Mouse (Mus musculus) megakaryocyte, embryonic 14.5 days (primary cell): ENCODE data around the gene Zc3h12a.

Experiments used
- FLI1 ChIP-seq: IDR thresholded peaks from 2 replicates; pipeline ENCODE4 v1.6.1; 2012; ENCODE audit warnings: low read length, inconsistent platforms, mixed read lengths
- GATA1 ChIP-seq: IDR thresholded peaks from 3 replicates; pipeline ENCODE4 v1.6.1; 2012; ENCODE audit warnings: mixed read lengths, low read length, inconsistent platforms, borderline replicate concordance

DNA sequence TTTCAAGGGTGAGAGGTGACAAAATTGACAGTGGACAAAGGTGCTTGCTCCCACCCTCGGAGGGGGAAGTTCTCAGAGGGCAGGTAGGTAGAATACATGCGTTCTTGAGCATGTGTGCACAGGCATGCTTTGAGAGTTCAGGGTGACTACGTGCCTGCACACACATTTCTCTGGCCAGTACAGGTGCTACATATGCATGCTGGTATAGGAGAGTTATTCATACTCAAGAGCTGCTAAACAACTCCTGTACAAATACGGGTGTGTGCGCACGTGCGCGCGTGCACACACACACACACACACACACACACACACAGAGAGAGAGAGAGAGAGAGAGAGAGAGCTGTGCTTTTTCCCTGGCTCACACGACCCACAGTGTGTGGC, 33.3 kb upstream of the Zc3h12a start:
- TF ChIP-seq GATA1 (no peak), FLI1 (no peak)
